Mouse (Mus musculus) spleen, adult 2 months (tissue): ENCODE results near the gene Elmod3. TPM values are rescaled to one million over a fixed set of nuclear protein-coding genes. Genes with fewer than 3 reads are reported as not detected.

ENCODE experiments used
- DNase-seq, 2 experiments: peaks; one replicate each; pipeline versions ENCODE4 v3.0.0 to v3.0.0-alpha.2; 2012 to 2021; ENCODE audit warnings: low spot score in 2 of 2, low read depth in 1 of 2
- H3K27ac ChIP-seq: fragments of 200-500 bp; 2 replicates; pipeline ENCODE4 v1.5.1; 2012; ENCODE audit warnings: low read length, inconsistent platforms; ENCODE audit not compliant: insufficient read depth
- H3K27me3 ChIP-seq: fragments of 200-500 bp; 2 replicates; pipeline ENCODE4 v1.6.1; 2012; ENCODE audit warnings: mild to moderate bottlenecking, moderate library complexity, low read length, inconsistent platforms; ENCODE audit not compliant: control insufficient read depth, insufficient read depth
- H3K36me3 ChIP-seq: fragments of 200-500 bp; 2 replicates; pipeline ENCODE4 v1.6.1; 2012; ENCODE audit warnings: mild to moderate bottlenecking, low read length, inconsistent platforms; ENCODE audit not compliant: control insufficient read depth, insufficient read depth
- H3K4me1 ChIP-seq: fragments of 200-500 bp; 2 replicates; pipeline ENCODE4 v1.6.1; 2011; ENCODE audit warnings: inconsistent platforms; ENCODE audit not compliant: control insufficient read depth, insufficient read depth, insufficient read length
- H3K4me3 ChIP-seq: fragments of 200-500 bp; 2 replicates; pipeline ENCODE4 v1.5.1; 2011; ENCODE audit warnings: mild to moderate bottlenecking, inconsistent platforms; ENCODE audit not compliant: insufficient read depth, insufficient read length; ENCODE audit errors: extremely low read depth
- CTCF ChIP-seq: fragments of 200-500 bp; IDR thresholded peaks from 2 replicates; pipeline ENCODE4 v1.5.1; 2011; ENCODE audit warnings: mild to moderate bottlenecking, inconsistent platforms; ENCODE audit not compliant: insufficient read depth, insufficient read length, insufficient replicate concordance; ENCODE audit errors: extremely low read depth
- POLR2A ChIP-seq: fragments of 200-500 bp; IDR thresholded peaks from 2 replicates; pipeline ENCODE4 v1.6.1; 2011; ENCODE audit warnings: low read depth, low read length, inconsistent platforms
- WGBS: fragments of 180-500 bp; shearing (Covaris S2); methylation state at CpG from one replicate; pipeline ENCODE4 v1.1.7; 2018; 5-methylcytosine and 5-hydroxymethylcytosine counted together
- polyA plus RNA-seq: library from polyadenylated mRNA; depleted of rRNA; stranded (reverse); fragments of >200 nt; gene quantifications from 2 replicates; pipeline ENCODE4 v1.2.3, GENCODE M21; 2012

The Elmod3 gene
- polyA plus RNA-seq, 1 experiment = 12.2 TPM

DNA sequence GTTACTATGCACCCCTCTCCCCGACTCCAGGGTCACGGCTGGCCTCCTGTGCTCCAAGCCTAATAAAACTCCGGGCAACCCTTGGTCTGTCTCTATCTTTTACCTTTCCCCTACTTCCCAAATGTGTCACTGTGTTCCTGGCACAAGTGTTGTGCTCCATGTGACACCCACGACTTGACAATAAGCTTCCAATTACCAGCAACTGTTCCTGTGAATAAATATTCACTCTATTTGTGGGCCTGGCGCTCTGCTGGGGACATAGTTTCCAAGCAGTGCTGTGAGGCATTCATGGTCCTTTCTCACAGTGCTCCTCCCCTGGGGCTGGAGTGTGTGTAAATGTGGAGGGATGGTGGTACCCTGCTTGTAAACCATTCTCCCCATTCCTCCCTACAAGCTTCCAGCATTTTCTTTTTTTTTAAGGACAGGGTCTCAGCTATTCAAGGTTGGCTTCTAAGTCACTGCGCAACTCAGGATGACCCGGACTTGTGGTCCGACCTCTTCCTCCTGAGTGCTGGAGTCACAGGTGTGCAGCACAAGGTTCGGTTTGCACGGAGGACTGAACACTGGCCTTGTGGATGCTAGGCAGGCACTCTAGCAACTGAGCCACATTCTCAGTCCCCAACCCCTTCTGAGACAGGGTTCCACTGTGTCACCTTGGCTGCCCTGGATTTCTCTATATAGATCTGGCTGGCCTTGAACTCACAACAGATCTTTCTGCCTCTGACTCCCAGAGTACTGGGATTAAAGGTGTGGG lies 27.4 kb downstream of the Elmod3 start:
- no peak overlapping the region for H3K27ac ChIP-seq
- no peak overlapping the region for H3K4me3 ChIP-seq
- peaks cover 11% of the 10 kb centered on the region for H3K36me3 ChIP-seq
- no peaks in the 10 kb centered on the region for H3K27me3 ChIP-seq
- TF ChIP-seq POLR2A = no peak
- no peak for TF ChIP-seq CTCF
- DNase-seq = no peak
- WGBS = 93% methylated on average over 10 of the region's 10 CpGs
- no peaks in the 10 kb centered on the region for H3K4me1 ChIP-seq

DNA sequence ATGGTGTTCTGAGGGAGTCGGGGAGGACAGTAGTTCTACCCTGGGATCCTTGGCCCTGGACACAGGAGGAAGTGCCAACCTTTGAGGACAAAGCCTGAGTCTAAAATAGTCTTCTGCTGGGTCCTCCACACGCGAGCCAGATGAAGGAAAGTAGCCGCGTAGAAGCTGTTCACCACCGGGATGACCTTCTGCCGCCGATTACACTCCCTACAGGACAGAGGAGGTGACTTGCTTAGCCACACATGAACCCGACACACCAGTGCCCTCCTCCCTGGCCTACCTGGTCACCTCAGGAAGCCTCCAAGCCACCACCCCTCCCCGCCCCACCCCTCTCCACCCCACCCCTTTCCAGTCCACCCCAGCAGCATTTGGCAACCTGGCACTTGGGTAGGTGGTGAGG lies 29.5 kb downstream of the Elmod3 start:
- WGBS = 90% methylated on average over 10 of the region's 10 CpGs
- no peaks in the 10 kb centered on the region for H3K27me3 ChIP-seq

DNA sequence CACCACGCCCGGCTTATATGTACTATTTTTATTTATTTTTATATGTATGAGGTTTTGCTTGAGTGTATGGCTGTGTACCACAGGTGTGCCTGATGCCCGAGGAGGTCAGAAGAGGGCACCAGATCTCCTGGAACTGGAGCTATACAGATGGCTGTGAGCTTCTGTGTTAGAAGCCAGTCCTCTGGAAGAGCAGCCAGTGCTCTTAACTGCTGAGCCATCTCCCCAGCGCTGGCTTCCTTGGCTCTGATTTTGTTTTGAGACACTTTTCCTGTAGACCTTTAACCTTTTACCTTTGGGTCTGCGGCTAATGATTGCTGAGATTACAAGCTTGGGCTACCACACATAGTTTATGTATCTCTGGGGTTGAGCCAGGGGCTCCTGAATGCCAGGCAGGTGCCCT lies 30.7 kb downstream of the Elmod3 start:
- Histone ChIP-seq H3K27ac (no peak overlapping the region), H3K36me3 (peaks cover 10% of the 10 kb centered on the region; the same call in 1 of the 2 replicates), H3K4me3 (no peak overlapping the region), H3K4me1 (no peaks in the 10 kb centered on the region), H3K27me3 (no peaks in the 10 kb centered on the region)
- TF ChIP-seq CTCF = no peak
- TF ChIP-seq POLR2A = no peak
- no peak for DNase-seq
- whole genome bisulfite sequencing = 89% methylated on average over 5 of the region's 5 CpGs

More for the DNA sequence above, 29.5 kb downstream of the Elmod3 start:
- Histone ChIP-seq H3K4me3 (no peak overlapping the region), H3K36me3 (peaks cover 5% of the 10 kb centered on the region), H3K27ac (no peak overlapping the region), H3K4me1 (no peaks in the 10 kb centered on the region)
- TF ChIP-seq CTCF = no peak
- TF ChIP-seq POLR2A = no peak
- DNase-seq = no peak

DNA sequence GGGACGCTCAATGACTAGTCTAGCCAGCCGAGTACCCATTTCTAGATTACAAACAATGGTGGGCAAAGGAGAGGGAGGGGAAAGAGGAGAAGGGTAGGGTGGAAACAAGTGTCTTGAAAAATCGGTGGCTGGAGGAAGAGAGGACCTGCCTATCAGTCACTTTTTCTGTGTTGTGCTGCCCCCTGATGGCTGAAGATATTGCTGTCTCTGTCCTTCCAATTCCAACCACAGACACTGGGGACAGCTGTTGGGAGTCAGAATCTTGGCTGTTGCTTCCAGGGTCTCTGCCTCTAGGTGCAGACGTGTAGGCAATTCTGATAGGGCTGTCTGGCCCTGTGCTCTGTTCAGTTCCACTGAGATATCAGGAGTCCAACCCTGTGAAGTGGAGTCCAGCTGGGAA lies 32.2 kb downstream of the Elmod3 start:
- H3K27ac ChIP-seq = no peak overlapping the region
- 7% methylated on average over 4 of the region's 4 CpGs for WGBS
- no peak overlapping the region for H3K4me3 ChIP-seq
- peaks cover 19% of the 10 kb centered on the region for H3K36me3 ChIP-seq
- no peaks in the 10 kb centered on the region for H3K4me1 ChIP-seq
- TF ChIP-seq CTCF = peak; percentile 83; the same call in 1 of the 2 replicates
- TF ChIP-seq POLR2A = no peak
- H3K27me3 ChIP-seq = no peaks in the 10 kb centered on the region
- DNase-seq = peak; percentile 69 to 83

GRCm38 (mm10) chr6:72565506-72565905 lies 32.7 kb downstream of the Elmod3 start:
- H3K36me3 ChIP-seq = peaks cover 23% of the 10 kb centered on the region
- H3K27me3 ChIP-seq = no peaks in the 10 kb centered on the region
- H3K4me3 ChIP-seq = no peak overlapping the region
- TF ChIP-seq POLR2A (no peak), CTCF (no peak)
- H3K4me1 ChIP-seq = no peaks in the 10 kb centered on the region
- WGBS = 84% methylated on average over 7 of the region's 7 CpGs
- H3K27ac ChIP-seq = no peak overlapping the region
- no peak for DNase-seq

GRCm38 (mm10) chr6:72562894-72563293 lies 35.3 kb downstream of the Elmod3 start:
- no peak for DNase-seq
- WGBS = 94% methylated on average over 5 of the region's 5 CpGs
- Histone ChIP-seq H3K4me3 (no peak overlapping the region), H3K27me3 (no peaks in the 10 kb centered on the region), H3K27ac (no peak overlapping the region), H3K4me1 (no peaks in the 10 kb centered on the region), H3K36me3 (peaks cover 29% of the 10 kb centered on the region)
- no peak for TF ChIP-seq POLR2A
- TF ChIP-seq CTCF = no peak

- Histone ChIP-seq H3K4me3 (no peak overlapping the region), H3K27me3 (no peaks in the 10 kb centered on the region), H3K27ac (no peak overlapping the region), H3K36me3 (peaks cover 30% of the 10 kb centered on the region), H3K4me1 (no peaks in the 10 kb centered on the region)
- TF ChIP-seq CTCF = no peak
- no peak for TF ChIP-seq POLR2A
- 73% methylated on average over 6 of the region's 6 CpGs for WGBS
- DNase-seq = no peak
Observed at GRCm38 (mm10) chr6:72562486-72562885, 35.7 kb downstream of the Elmod3 start.
